Mouse (Mus musculus): ENCODE measurements around the gene Gpx2.

- TF ChIP-seq POLR2A (IDR thresholded peaks at IDR 0.05; ENCODE audit: insufficient read length, low read depth): no peak
- no peak for TF ChIP-seq USF1 (IDR thresholded peaks at IDR 0.05; ENCODE audit: low read depth)
- no peak for TF ChIP-seq TCF3 (IDR thresholded peaks at IDR 0.05; ENCODE audit: insufficient read length, low read depth)
- no peak for TF ChIP-seq MYOD1 (IDR thresholded peaks at IDR 0.05; ENCODE audit: control insufficient read depth in 1 of 3, insufficient read length in 2 of 3, low read depth in 2 of 3)
- TF ChIP-seq E2F4 (IDR thresholded peaks at IDR 0.05; ENCODE audit: insufficient read depth): no peak
- TF ChIP-seq MYOG (IDR thresholded peaks at IDR 0.05; ENCODE audit: control insufficient read depth in 1 of 3, insufficient read depth in 1 of 3, insufficient read length in 2 of 3, low read depth in 2 of 3): no peak
- TF ChIP-seq TCF12 (IDR thresholded peaks at IDR 0.05; ENCODE audit: insufficient read depth, poor library complexity, severe bottlenecking): no peak
- TF ChIP-seq POLR2AphosphoS2 (IDR thresholded peaks at IDR 0.05; ENCODE audit: insufficient read length, low read depth): no peak
- no peak for TF ChIP-seq CEBPB (IDR thresholded peaks at IDR 0.05; ENCODE audit: insufficient read depth, poor library complexity, severe bottlenecking)
- no peak for TF ChIP-seq REST (IDR thresholded peaks at IDR 0.05; ENCODE audit: insufficient read depth, insufficient read length)
- no peak for TF ChIP-seq MAX (IDR thresholded peaks at IDR 0.05; ENCODE audit: low read depth)
- no peak for TF ChIP-seq SRF (IDR thresholded peaks at IDR 0.05; ENCODE audit: control insufficient read depth, insufficient read length, low read depth)
These were observed 44.4 kb downstream of the Gpx2 start for GRCm38 (mm10) chr12:76750866-76751459.
